Mouse (Mus musculus) heart, adult 10 weeks (tissue): ENCODE data around the gene Tmprss2. TPM values are rescaled to one million over a fixed set of nuclear protein-coding genes. Genes with fewer than 3 reads are reported as not detected.

Source experiments
- polyA plus RNA-seq: library from polyadenylated mRNA; stranded (reverse); fragments of 350-450 nt; fragmentation: Illumina TruSeq; extraction: RNeasy Lipid Tissue Mini Kit (QIAGEN cat#74804); gene quantifications from one replicate; pipeline ENCODE4 v1.2.3, GENCODE M21; 2014; ENCODE audit warnings: low read depth, low replicate concordance

Tmprss2 gene
- not detected for polyA plus RNA-seq

DNA sequence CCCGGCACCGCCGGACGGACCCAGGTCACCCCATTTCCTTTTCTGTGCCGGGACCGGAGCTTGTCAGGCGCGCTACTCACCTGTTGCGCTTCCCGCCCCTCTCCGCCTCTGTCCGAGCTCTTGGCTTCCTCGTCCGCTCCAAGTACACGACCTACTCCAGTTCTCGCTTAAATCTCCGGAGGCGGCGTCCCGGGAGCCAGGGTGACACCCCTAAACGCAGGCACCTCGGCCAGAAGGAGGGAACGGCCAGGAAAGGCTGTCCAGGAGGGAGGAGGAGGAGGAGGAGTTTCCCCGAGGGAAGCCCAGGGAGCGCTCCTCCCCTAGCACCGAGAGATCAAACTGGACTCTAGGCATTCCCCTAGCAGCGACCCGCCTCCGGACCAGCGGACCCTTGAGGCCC, at the start of gene Tmprss2:
Tmprss2 (minus strand) TSS at position 257 of the 400 bp plus-strand sequence.

Other genes with a start within 250 kb of the Tmprss2 start
- 0.73 TPM for gene Mx1, start 148.3 kb downstream of the Tmprss2 start, polyA plus RNA-seq
- gene Fam3b, start 96.4 kb downstream of the Tmprss2 start, polyA plus RNA-seq = not detected
- gene Ripk4, start 152.6 kb upstream of the Tmprss2 start, polyA plus RNA-seq = 0.34 TPM
- 4.0 TPM for gene Prdm15, start 240.7 kb upstream of the Tmprss2 start, polyA plus RNA-seq